Mouse (Mus musculus) liver, embryonic 11.5 days (tissue): ENCODE measurements around the gene Vmn1r173. TPM values are rescaled to one million over a fixed set of nuclear protein-coding genes. Genes with fewer than 3 reads are reported as not detected.
"Not testable (repeated sequence)": the region's sequence is repeated elsewhere in the genome, so short reads cannot be mapped to it uniquely, and the experiment has no call there.

Experiments
- ATAC-seq: fragments of 200-750 bp; cut with Nextera tagmentation; replicated peaks from 2 replicates; pipeline ENCODE4 v1.8.0; 2017; ENCODE audit warnings: moderate number of reproducible peaks, mild to moderate bottlenecking, moderate TSS enrichment, moderate library complexity; ENCODE audit not compliant: low FRiP score
- DNase-seq: peaks from one replicate; pipeline ENCODE4 v3.0.0-alpha.2; 2017; ENCODE audit warnings: low spot score
- H3K27ac ChIP-seq: fragments of 300-500 bp; sonication (generic); 2 replicates; pipeline ENCODE4 v1.5.1; 2014; ENCODE audit warnings: mild to moderate bottlenecking, low read depth, low read length, control low read depth
- H3K27me3 ChIP-seq: fragments of 300-500 bp; sonication (generic); replicated peaks from 2 replicates; pipeline ENCODE4 v1.6.1; 2014; ENCODE audit warnings: low read length, mixed read lengths; ENCODE audit not compliant: control insufficient read depth, insufficient read depth
- H3K36me3 ChIP-seq: fragments of 300-500 bp; sonication (generic); 2 replicates; pipeline ENCODE4 v1.6.1; 2014; ENCODE audit warnings: mild to moderate bottlenecking, low read length, moderate library complexity, mixed read lengths; ENCODE audit not compliant: control insufficient read depth, insufficient read depth
- H3K4me1 ChIP-seq: fragments of 300-500 bp; sonication (generic); replicated peaks from 2 replicates; pipeline ENCODE4 v1.6.1; 2014; ENCODE audit warnings: low read length, mixed read lengths; ENCODE audit not compliant: control insufficient read depth, insufficient read depth
- H3K4me2 ChIP-seq: fragments of 300-500 bp; sonication (generic); 2 replicates; pipeline ENCODE4 v1.6.1; 2014; ENCODE audit warnings: mild to moderate bottlenecking, control low read depth, moderate library complexity
- H3K4me3 ChIP-seq: fragments of 300-500 bp; sonication (generic); 2 replicates; pipeline ENCODE4 v1.5.1; 2014; ENCODE audit warnings: low read depth, low read length, control low read depth
- H3K9ac ChIP-seq: fragments of 300-500 bp; sonication (generic); 2 replicates; pipeline ENCODE4 v1.6.1; 2014; ENCODE audit warnings: low read depth, low read length, control low read depth
- H3K9me3 ChIP-seq: fragments of 300-500 bp; sonication (generic); 2 replicates; pipeline ENCODE4 v1.6.1; 2016; ENCODE audit warnings: low read length, inconsistent platforms, mixed read lengths; ENCODE audit not compliant: control insufficient read depth
- WGBS: fragments of 180-500 bp; shearing (Covaris S2); extraction: QIAGEN DNeasy Blood & Tissue Kit; methylation state at CpG from one replicate; pipeline ENCODE4 v1.1.7; 2014; 5-methylcytosine and 5-hydroxymethylcytosine counted together
- polyA plus RNA-seq: library from polyadenylated mRNA; unstranded; fragments of >200 nt; fragmentation: Nextera tagmentation; extraction: Ambion mirVana; gene quantifications from 2 replicates; pipeline ENCODE4 v1.2.1, GENCODE M21; 2014

Vmn1r173 gene
- not detected in 2 replicates for polyA plus RNA-seq

DNA sequence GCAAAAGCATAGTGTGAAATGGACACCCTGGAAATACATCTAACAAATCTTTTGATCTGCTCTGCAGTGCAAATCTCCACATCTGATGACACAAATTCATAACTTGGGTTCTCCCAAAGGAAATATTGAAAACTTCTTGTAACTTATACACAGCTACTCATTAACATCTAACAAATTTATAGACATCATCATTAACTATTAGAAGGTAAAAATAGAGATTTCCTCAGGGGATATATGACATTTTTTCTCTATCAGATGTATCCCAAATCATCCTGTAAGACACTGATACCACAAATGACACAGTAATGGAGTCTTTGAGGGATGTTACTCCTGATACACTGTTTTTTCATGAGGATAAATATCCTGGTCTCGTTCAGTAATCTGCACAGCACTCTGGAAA, at the start of gene Vmn1r173:
Gene Vmn1r173 (plus strand): TSS at position 301 of the 400 bp plus-strand sequence.
- H3K4me3 ChIP-seq, H3K36me3 ChIP-seq, H3K4me2 ChIP-seq, ATAC-seq, H3K9ac ChIP-seq, DNase-seq, H3K9me3 ChIP-seq, H3K27ac ChIP-seq, H3K4me1 ChIP-seq, H3K27me3 ChIP-seq: not testable (repeated sequence)
- WGBS, result 43% methylated on average over 1 of the region's 1 CpGs

DNA sequence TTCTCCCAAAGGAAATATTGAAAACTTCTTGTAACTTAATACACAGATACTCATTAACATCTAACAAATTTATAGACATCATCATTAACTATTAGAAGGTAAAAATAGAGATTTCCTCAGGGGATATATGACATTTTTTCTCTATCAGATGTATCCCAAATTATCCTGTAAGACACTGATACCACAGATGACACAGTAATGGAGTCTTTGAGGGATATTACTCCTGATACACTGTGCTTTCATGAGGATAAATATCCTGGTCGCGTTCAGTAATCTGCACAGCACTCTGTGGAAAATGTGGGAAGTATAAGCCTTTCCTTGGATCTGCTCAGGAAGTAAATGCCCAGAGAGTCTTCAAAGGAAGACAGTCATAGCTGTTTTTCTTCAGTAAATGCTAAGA, 42.5 kb upstream of the Vmn1r173 start, which contains the start of gene Vmn1r172:
Gene Vmn1r172 (plus strand): TSS at position 301 of the 400 bp plus-strand sequence.
- Histone ChIP-seq H3K36me3 (no peaks in the 10 kb centered on the region), H3K4me3 (no peak within 1 kb of the TSS), H3K4me1 (no peaks in the 10 kb centered on the region), H3K27ac (no peak within 1 kb of the TSS), H3K9ac (no peak within 1 kb of the TSS), H3K27me3 (no peaks in the 10 kb centered on the region), H3K4me2 (no peak within 1 kb of the TSS), H3K9me3 (no peaks in the 10 kb centered on the region)
- ATAC-seq, result no peak
- no peak for DNase-seq
- 61% methylated on average over 2 of the region's 2 CpGs for WGBS

DNA sequence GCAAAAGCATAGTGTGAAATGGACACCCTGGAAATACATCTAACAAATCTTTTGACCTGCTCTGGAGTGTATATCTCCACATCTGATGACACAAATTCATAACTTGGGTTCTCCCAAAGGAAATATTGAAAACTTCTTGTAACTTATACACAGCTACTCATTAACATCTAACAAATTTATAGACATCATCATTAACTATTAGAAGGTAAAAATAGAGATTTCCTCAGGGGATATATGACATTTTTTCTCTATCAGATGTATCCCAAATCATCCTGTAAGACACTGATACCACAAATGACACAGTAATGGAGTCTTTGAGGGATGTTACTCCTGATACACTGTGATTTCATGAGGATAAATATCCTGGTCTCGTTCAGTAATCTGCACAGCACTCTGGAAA, 51.5 kb downstream of the Vmn1r173 start, which contains the start of gene Vmn1r174:
Gene Vmn1r174 (plus strand): TSS at position 301 of the 400 bp plus-strand sequence.
- not testable (repeated sequence) for H3K27ac ChIP-seq, H3K4me2 ChIP-seq, H3K27me3 ChIP-seq, H3K9ac ChIP-seq, H3K4me1 ChIP-seq, ATAC-seq, DNase-seq, H3K36me3 ChIP-seq, H3K9me3 ChIP-seq, H3K4me3 ChIP-seq
- 46% methylated on average over 1 of the region's 1 CpGs for WGBS

Other genes with a start within 250 kb of the Vmn1r173 start
- not detected in 2 replicates for gene Vmn1r167, start 193.5 kb upstream of the Vmn1r173 start, polyA plus RNA-seq
- gene Vmn1r168, start 161.0 kb upstream of the Vmn1r173 start, polyA plus RNA-seq, result not detected in 2 replicates
- gene Vmn1r169, start 125.2 kb upstream of the Vmn1r173 start, polyA plus RNA-seq, result not detected in 2 replicates
- not detected in 2 replicates for gene Vmn1r170, start 94.5 kb upstream of the Vmn1r173 start, polyA plus RNA-seq
- gene Vmn1r171, start 70.0 kb upstream of the Vmn1r173 start, polyA plus RNA-seq, result not detected in 2 replicates
- gene Vmn1r172, start 42.4 kb upstream of the Vmn1r173 start, polyA plus RNA-seq, result not detected in 2 replicates
- not detected in 2 replicates for gene Vmn1r174, start 51.6 kb downstream of the Vmn1r173 start, polyA plus RNA-seq
- not detected in 2 replicates for gene Vmn1r175, start 109.9 kb downstream of the Vmn1r173 start, polyA plus RNA-seq
- gene Vmn1r176, start 136.7 kb downstream of the Vmn1r173 start, polyA plus RNA-seq, result not detected in 2 replicates
- gene Vmn1r177, start 165.7 kb downstream of the Vmn1r173 start, polyA plus RNA-seq, result not detected in 2 replicates
- not detected in 2 replicates for gene Vmn1r178, start 191.3 kb downstream of the Vmn1r173 start, polyA plus RNA-seq
- not detected in 2 replicates for gene Vmn1r179, start 226.3 kb downstream of the Vmn1r173 start, polyA plus RNA-seq
- gene Vmn1r180, start 249.9 kb downstream of the Vmn1r173 start, polyA plus RNA-seq, result not detected in 2 replicates